Mouse (Mus musculus) intestine, embryonic 14.5 days (tissue): ENCODE measurements at regions not wholly inside any gene's neighbourhood (a gene's known extent, or its start where the extent isn't known, plus 50 kb on each side); places are given as distances from the start of the nearest gene placed in this dataset.

ENCODE experiments used
- ATAC-seq: fragments of 200-750 bp; cut with Nextera tagmentation; replicated peaks from 2 replicates; pipeline ENCODE4 v1.8.0; 2017; ENCODE audit warnings: low read depth, moderate number of reproducible peaks, moderate TSS enrichment, moderate library complexity; ENCODE audit not compliant: low FRiP score, low TSS enrichment
- DNase-seq: peaks from one replicate; pipeline ENCODE4 v3.0.0-alpha.2; 2018; ENCODE audit warnings: low spot score
- H3K27ac ChIP-seq: fragments of 300-500 bp; sonication (generic); 2 replicates; pipeline ENCODE4 v1.5.1; 2014; ENCODE audit warnings: low read depth, mild to moderate bottlenecking, control low read depth
- H3K27me3 ChIP-seq: fragments of 300-500 bp; sonication (generic); replicated peaks from 2 replicates; pipeline ENCODE4 v1.6.1; 2014; ENCODE audit warnings: low read length, control low read depth; ENCODE audit not compliant: control insufficient read depth, insufficient read depth
- H3K36me3 ChIP-seq: fragments of 300-500 bp; sonication (generic); 2 replicates; pipeline ENCODE4 v1.6.1; 2014; ENCODE audit warnings: low read length, control low read depth; ENCODE audit not compliant: control insufficient read depth, insufficient read depth
- H3K4me1 ChIP-seq: fragments of 300-500 bp; sonication (generic); replicated peaks from 2 replicates; pipeline ENCODE4 v1.6.1; 2014; ENCODE audit warnings: low read length, control low read depth, mixed read lengths; ENCODE audit not compliant: control insufficient read depth, insufficient read depth
- H3K4me2 ChIP-seq: fragments of 300-500 bp; sonication (generic); 2 replicates; pipeline ENCODE4 v1.6.1; 2014; ENCODE audit warnings: low read length
- H3K4me3 ChIP-seq: fragments of 300-500 bp; sonication (generic); 2 replicates; pipeline ENCODE4 v1.5.1; 2014; ENCODE audit warnings: low read depth, low read length, control low read depth, mixed read lengths
- H3K9ac ChIP-seq: fragments of 300-500 bp; sonication (generic); 2 replicates; pipeline ENCODE4 v1.6.1; 2014; ENCODE audit warnings: mild to moderate bottlenecking, low read length
- H3K9me3 ChIP-seq: fragments of 300-500 bp; sonication (generic); 2 replicates; pipeline ENCODE4 v1.6.1; 2016; ENCODE audit warnings: low read length, control low read depth; ENCODE audit not compliant: control insufficient read depth
- WGBS: fragments of 180-500 bp; shearing (Covaris S2); extraction: QIAGEN DNeasy Blood & Tissue Kit; methylation state at CpG from one replicate; pipeline ENCODE4 v1.1.7; 2014; 5-methylcytosine and 5-hydroxymethylcytosine counted together

DNA sequence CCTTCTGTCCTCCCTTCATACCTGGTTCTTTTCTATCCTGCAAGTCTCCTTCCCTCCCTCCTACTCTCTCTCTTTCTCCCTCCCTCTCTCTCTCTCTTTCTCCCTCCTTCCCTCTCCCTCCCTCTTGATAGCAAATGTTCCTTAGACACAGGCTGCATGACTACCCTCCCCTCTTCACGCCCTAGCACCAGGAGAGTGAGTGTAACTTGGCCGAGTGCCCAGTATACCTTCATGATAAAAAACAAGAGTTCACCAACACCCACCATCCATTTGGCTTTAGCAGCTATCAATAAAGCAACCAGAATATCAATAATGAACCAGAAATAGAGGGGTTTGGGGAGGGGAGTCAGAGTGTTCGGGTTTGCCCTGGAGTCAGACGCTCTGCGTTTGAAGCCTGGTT lies 90.4 kb downstream of the Tmx1 start:
- H3K36me3 ChIP-seq = no peaks in the 10 kb centered on the region
- H3K4me2 ChIP-seq = no peak overlapping the region
- 49% methylated on average over 5 of the region's 5 CpGs for WGBS
- H3K27me3 ChIP-seq = no peaks in the 10 kb centered on the region
- no peak overlapping the region for H3K27ac ChIP-seq
- no peak overlapping the region for H3K9ac ChIP-seq
- no peak overlapping the region for H3K4me3 ChIP-seq
- peaks cover 11% of the 10 kb centered on the region for H3K4me1 ChIP-seq
- DNase-seq (peak; percentile 52), ATAC-seq (no peak)
- H3K9me3 ChIP-seq = no peaks in the 10 kb centered on the region

DNA sequence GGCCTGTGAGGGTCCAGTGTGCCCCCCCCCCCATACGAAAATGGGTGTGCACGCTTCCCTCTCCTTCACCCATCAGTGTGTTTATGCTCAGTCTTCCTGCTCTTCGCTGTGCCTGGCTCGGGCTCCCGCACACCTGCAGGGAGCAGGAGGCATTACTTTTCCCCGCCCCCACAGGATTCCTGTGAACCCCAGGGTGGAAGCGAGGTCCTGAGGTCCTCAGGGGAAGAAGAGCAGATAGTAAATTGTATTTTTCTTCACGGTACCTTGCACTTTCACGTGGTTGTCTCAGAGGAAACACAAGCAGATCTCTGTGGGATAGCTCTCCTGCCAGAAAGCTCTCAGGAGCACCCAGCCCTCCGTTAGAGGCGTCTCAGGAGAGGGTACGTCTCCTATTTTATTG lies 91.4 kb downstream of the Tmx1 start:
- 21% methylated on average over 12 of the region's 12 CpGs for WGBS
- no peak overlapping the region for H3K9ac ChIP-seq

DNA sequence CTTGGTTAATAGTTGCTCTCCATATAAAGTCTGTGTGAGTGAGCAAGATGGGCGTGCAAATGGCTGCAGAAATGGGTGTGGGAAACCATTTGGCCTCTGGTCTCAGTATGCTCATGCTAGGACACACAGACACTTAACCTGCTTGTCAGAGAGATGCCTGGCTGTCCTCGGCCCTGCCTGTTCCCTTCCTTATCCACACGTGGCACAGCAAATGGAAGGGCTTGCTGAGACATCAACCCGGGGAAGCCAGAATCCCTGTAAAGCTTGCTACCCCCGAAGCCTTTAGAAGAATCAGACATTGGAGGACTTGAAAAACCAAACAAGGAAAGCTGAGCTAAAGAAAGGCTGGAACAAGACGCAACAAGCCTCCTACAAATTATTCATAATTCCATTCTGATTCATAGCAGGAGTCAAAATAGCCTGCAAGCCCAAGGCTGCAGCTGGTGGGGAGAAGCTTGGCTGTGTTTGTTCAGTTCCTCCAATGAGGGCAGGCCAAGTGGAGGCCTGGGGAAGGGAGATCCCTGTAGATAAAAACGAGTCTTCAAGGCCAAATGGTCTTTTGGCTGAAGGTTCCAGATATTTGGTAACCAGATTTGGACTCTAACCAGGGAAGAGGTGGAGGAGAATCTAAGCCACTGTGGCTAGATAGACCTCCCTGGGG lies 92.1 kb downstream of the Tmx1 start:
- H3K4me3 ChIP-seq = no peak overlapping the region
- H3K27ac ChIP-seq = no peak overlapping the region
- H3K27me3 ChIP-seq = no peaks in the 10 kb centered on the region
- no peaks in the 10 kb centered on the region for H3K9me3 ChIP-seq
- 48% methylated on average over 7 of the region's 7 CpGs for WGBS
- no peak overlapping the region for H3K4me2 ChIP-seq
- H3K36me3 ChIP-seq = no peaks in the 10 kb centered on the region
- ATAC-seq (no peak), DNase-seq (no peak)
- H3K9ac ChIP-seq = no peak overlapping the region
- peaks cover 11% of the 10 kb centered on the region for H3K4me1 ChIP-seq

More for the DNA sequence above, 91.4 kb downstream of the Tmx1 start:
- no peak overlapping the region for H3K27ac ChIP-seq
- H3K27me3 ChIP-seq = no peaks in the 10 kb centered on the region
- no peaks in the 10 kb centered on the region for H3K36me3 ChIP-seq
- H3K4me3 ChIP-seq = no peak overlapping the region
- ATAC-seq (no peak), DNase-seq (peak; percentile 51)
- peaks cover 11% of the 10 kb centered on the region for H3K4me1 ChIP-seq
- H3K4me2 ChIP-seq = no peak overlapping the region
- no peaks in the 10 kb centered on the region for H3K9me3 ChIP-seq

DNA sequence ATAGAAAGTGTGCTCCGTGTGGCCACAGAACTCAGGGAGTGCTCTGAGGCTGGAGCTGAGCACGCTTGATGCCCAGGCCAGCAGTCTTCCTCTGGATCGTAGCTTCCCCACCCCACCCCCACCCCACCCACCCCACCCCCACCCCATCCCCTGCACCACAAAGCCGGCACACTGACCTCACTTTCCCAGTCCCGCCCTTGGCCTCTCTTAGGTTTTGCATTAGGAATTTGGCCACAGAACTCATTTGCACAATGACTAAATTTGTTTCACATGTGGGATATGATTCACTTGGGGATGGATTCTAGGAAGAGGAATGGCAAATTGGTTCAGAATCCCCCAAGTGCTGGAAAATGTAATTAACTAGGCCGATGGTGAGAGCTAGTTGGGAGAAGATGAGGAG lies 94.3 kb downstream of the Tmx1 start:
- peaks cover 11% of the 10 kb centered on the region for H3K4me1 ChIP-seq
- no peak overlapping the region for H3K27ac ChIP-seq
- H3K36me3 ChIP-seq = no peaks in the 10 kb centered on the region
- no peaks in the 10 kb centered on the region for H3K9me3 ChIP-seq
- H3K4me3 ChIP-seq = no peak overlapping the region
- ATAC-seq (no peak), DNase-seq (no peak)
- no peaks in the 10 kb centered on the region for H3K27me3 ChIP-seq
- WGBS = 71% methylated on average over 6 of the region's 6 CpGs
- H3K9ac ChIP-seq = no peak overlapping the region
- no peak overlapping the region for H3K4me2 ChIP-seq

- DNase-seq (peak; percentile 21), ATAC-seq (no peak)
- Histone ChIP-seq H3K27me3 (no peaks in the 10 kb centered on the region), H3K27ac (no peak overlapping the region), H3K4me3 (no peak overlapping the region), H3K4me1 (peaks cover 6% of the 10 kb centered on the region), H3K4me2 (no peak overlapping the region), H3K9me3 (no peaks in the 10 kb centered on the region), H3K9ac (no peak overlapping the region), H3K36me3 (no peaks in the 10 kb centered on the region)
- WGBS = 74% methylated on average over 9 of the region's 9 CpGs
Observed at GRCm38 (mm10) chr12:70549296-70549695, 96.4 kb downstream of the Tmx1 start.

DNA sequence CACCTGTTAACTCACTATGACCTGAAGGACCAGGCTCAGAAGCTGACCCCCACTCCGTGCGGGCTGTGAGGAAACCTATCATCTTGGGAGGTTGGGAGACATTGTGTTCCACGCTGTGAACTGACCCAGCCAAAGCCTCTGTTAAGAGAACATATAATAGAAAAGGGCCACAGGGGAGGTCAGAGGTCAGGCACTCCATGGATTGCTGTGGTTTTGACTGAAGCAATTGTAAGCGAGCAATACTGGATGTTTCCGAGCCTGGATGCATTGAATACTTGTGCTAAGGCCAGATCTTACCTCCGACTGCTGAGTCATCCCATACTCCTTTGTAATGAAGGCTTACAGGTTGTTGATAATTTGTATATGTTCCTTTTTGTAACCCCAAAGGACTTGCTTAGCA lies 101.0 kb downstream of the Tmx1 start:
- Histone ChIP-seq H3K27me3 (no peaks in the 10 kb centered on the region), H3K9ac (no peak overlapping the region), H3K27ac (no peak overlapping the region), H3K36me3 (no peaks in the 10 kb centered on the region), H3K4me3 (no peak overlapping the region), H3K9me3 (no peaks in the 10 kb centered on the region), H3K4me1 (no peaks in the 10 kb centered on the region; the same call in 1 of the 2 replicates), H3K4me2 (no peak overlapping the region)
- DNase-seq (no peak), ATAC-seq (no peak)
- WGBS = 85% methylated on average over 6 of the region's 6 CpGs

DNA sequence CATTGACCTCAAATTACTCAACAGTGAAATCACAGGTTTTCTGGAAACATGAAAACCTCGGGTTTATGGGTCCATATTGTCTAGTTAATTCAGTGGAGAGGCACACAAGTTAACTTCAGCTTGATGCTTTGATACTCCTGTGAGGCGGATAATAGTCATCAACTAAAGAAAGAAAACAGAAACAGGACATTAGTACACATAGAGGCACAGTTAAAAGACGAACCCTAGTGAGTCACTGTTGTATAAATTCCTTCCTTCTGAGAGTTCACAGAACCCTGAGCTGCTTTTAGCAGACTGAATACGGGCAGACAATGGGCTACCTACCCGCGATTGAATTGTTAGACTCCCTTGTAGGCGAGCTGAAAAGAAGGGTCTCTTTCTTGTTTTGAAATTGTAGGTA lies 101.7 kb downstream of the Tmx1 start:
- DNase-seq = no peak
- H3K4me3 ChIP-seq = no peak overlapping the region
- no peak overlapping the region for H3K9ac ChIP-seq
- H3K36me3 ChIP-seq = no peaks in the 10 kb centered on the region
- no peaks in the 10 kb centered on the region; the same call in 1 of the 2 replicates for H3K4me1 ChIP-seq
- WGBS = 59% methylated on average over 7 of the region's 7 CpGs
- H3K4me2 ChIP-seq = no peak overlapping the region
- no peak for ATAC-seq
- H3K9me3 ChIP-seq = no peaks in the 10 kb centered on the region
- H3K27me3 ChIP-seq = no peaks in the 10 kb centered on the region
- no peak overlapping the region for H3K27ac ChIP-seq

GRCm38 (mm10) chr12:70555723-70556122 lies 102.8 kb downstream of the Tmx1 start:
- H3K36me3 ChIP-seq = no peaks in the 10 kb centered on the region
- H3K4me2 ChIP-seq = no peak overlapping the region
- H3K27me3 ChIP-seq = no peaks in the 10 kb centered on the region
- no peaks in the 10 kb centered on the region for H3K9me3 ChIP-seq
- H3K4me1 ChIP-seq = no peaks in the 10 kb centered on the region; the same call in 1 of the 2 replicates
- DNase-seq (no peak), ATAC-seq (no peak)
- no peak overlapping the region for H3K4me3 ChIP-seq
- no peak overlapping the region for H3K27ac ChIP-seq
- no peak overlapping the region for H3K9ac ChIP-seq
- 57% methylated on average over 3 of the region's 3 CpGs for WGBS

GRCm38 (mm10) chr12:70556820-70557219 lies 103.9 kb downstream of the Tmx1 start:
- DNase-seq (no peak), ATAC-seq (no peak)
- Histone ChIP-seq H3K27me3 (no peaks in the 10 kb centered on the region), H3K9me3 (no peaks in the 10 kb centered on the region), H3K27ac (no peak overlapping the region), H3K4me3 (no peak overlapping the region), H3K36me3 (no peaks in the 10 kb centered on the region), H3K4me2 (no peak overlapping the region), H3K9ac (no peak overlapping the region), H3K4me1 (no peaks in the 10 kb centered on the region; the same call in 1 of the 2 replicates)
- WGBS = 38% methylated on average over 6 of the region's 6 CpGs
